Mouse (Mus musculus) CH12.LX (cell line): ENCODE data around the gene Zmym1. TPM values are rescaled to one million over a fixed set of nuclear protein-coding genes. Genes with fewer than 3 reads are reported as not detected.
A peak's percentile ranks its signal among the peaks of the same experiment; 100 is the strongest.

Source experiments
- DNase-seq: peaks from one replicate; pipeline ENCODE4 v3.0.0-alpha.2; 2013; ENCODE audit errors: extremely low read depth
- H3K27ac ChIP-seq: 2 replicates; pipeline ENCODE4 v1.5.1; 2012; ENCODE audit warnings: low read depth, mild to moderate bottlenecking, control low read depth, moderate library complexity; ENCODE audit not compliant: insufficient read depth
- H3K27me3 ChIP-seq: replicated peaks from 2 replicates; pipeline ENCODE3; 2012; ENCODE audit warnings: inconsistent platforms
- H3K36me3 ChIP-seq, 2 experiments: replicated peaks in 1 of 2; 2 replicates each; pipeline versions ENCODE3 to v1.6.1; 2012; ENCODE audit warnings: inconsistent platforms in 1 of 2, low read length in 1 of 2, mild to moderate bottlenecking in 1 of 2, mixed read lengths in 1 of 2, moderate library complexity in 1 of 2; ENCODE audit not compliant: control insufficient read depth in 1 of 2, insufficient read depth in 1 of 2
- H3K4me1 ChIP-seq, 2 experiments: 2 replicates each; pipeline ENCODE4 v1.6.1; 2012; ENCODE audit warnings: inconsistent platforms in 1 of 2, moderate library complexity in 1 of 2; ENCODE audit not compliant: insufficient read depth in 2 of 2, control insufficient read depth in 1 of 2
- H3K4me2 ChIP-seq: 2 replicates; pipeline ENCODE4 v1.6.1; 2012; ENCODE audit warnings: low read depth, mild to moderate bottlenecking, control low read depth; ENCODE audit not compliant: poor library complexity, insufficient read depth, severe bottlenecking
- H3K4me3 ChIP-seq, 3 experiments: fragments of 150-350 bp in 1 of 3; sonication (generic) in 1 of 3; replicated peaks in 1 of 3; 2 replicates each; pipeline versions ENCODE3 to v1.5.1; 2011 to 2012; ENCODE audit warnings: low read depth in 2 of 3, low read length in 2 of 3, mild to moderate bottlenecking in 2 of 3, moderate library complexity in 2 of 3, control low read depth in 1 of 3, improper control_type of control experiment in 1 of 3, inconsistent platforms in 1 of 3, mixed read lengths in 1 of 3; ENCODE audit not compliant: poor library complexity in 1 of 3
- H3K79me2 ChIP-seq: replicated peaks from 2 replicates; pipeline ENCODE4 v1.6.1; 2012; ENCODE audit warnings: mild to moderate bottlenecking, moderate library complexity; ENCODE audit not compliant: control insufficient read depth, poor library complexity, insufficient read depth, severe bottlenecking; ENCODE audit errors: extremely low read depth
- H3K9ac ChIP-seq: 2 replicates; pipeline ENCODE4 v1.6.1; 2012; ENCODE audit warnings: low read depth, mild to moderate bottlenecking, control low read depth, moderate library complexity; ENCODE audit not compliant: insufficient read depth
- H3K9me3 ChIP-seq: replicated peaks from 2 replicates; pipeline ENCODE3; 2012; ENCODE audit warnings: low read length, inconsistent platforms, mixed read lengths
- CTCF ChIP-seq, 2 experiments: IDR thresholded peaks in 1 of 2; conservative IDR thresholded peaks in 1 of 2; 2 replicates each; pipeline ENCODE4 v1.5.1; 2011 to 2012; ENCODE audit warnings: low read depth in 2 of 2, low read length in 2 of 2, improper control_type of control experiment in 1 of 2, inconsistent platforms in 1 of 2, mild to moderate bottlenecking in 1 of 2, moderate library complexity in 1 of 2
- EP300 ChIP-seq: IDR thresholded peaks from 2 replicates; pipeline ENCODE4 v1.6.1; 2011; ENCODE audit warnings: low read length, improper control_type of control experiment
- ETS1 ChIP-seq: conservative IDR thresholded peaks from 2 replicates; pipeline ENCODE4 v1.6.1; 2012; ENCODE audit warnings: low read depth, mild to moderate bottlenecking, inconsistent platforms, low read length, improper control_type of control experiment, moderate library complexity
- GABPA ChIP-seq: IDR thresholded peaks from 2 replicates; pipeline ENCODE4 v1.6.1; 2012; ENCODE audit warnings: low read depth, low read length, improper control_type of control experiment, inconsistent platforms; ENCODE audit not compliant: insufficient replicate concordance
- HCFC1 ChIP-seq: IDR thresholded peaks from 2 replicates; pipeline ENCODE4 v1.6.1; 2012; ENCODE audit warnings: low read depth, mild to moderate bottlenecking, inconsistent platforms, low read length, improper control_type of control experiment
- IRF4 ChIP-seq: IDR thresholded peaks from 2 replicates; pipeline ENCODE4 v1.6.1; 2014; ENCODE audit warnings: low read depth, mild to moderate bottlenecking, inconsistent platforms, low read length, improper control_type of control experiment
- JUN ChIP-seq: IDR thresholded peaks from 2 replicates; pipeline ENCODE4 v1.6.1; 2011; ENCODE audit warnings: low read depth, mild to moderate bottlenecking, low read length, improper control_type of control experiment, moderate library complexity; ENCODE audit not compliant: insufficient read depth
- JUND ChIP-seq: conservative IDR thresholded peaks from 2 replicates; pipeline ENCODE4 v1.6.1; 2011; ENCODE audit warnings: low read depth, low read length, improper control_type of control experiment
- KAT2A ChIP-seq: IDR thresholded peaks from 2 replicates; pipeline ENCODE4 v1.6.1; 2012; ENCODE audit warnings: low read length, improper control_type of control experiment, inconsistent platforms; ENCODE audit not compliant: insufficient replicate concordance
- MAFK ChIP-seq: IDR thresholded peaks from 2 replicates; pipeline ENCODE4 v1.6.1; 2011; ENCODE audit warnings: low read length, improper control_type of control experiment; ENCODE audit not compliant: insufficient replicate concordance
- MAX ChIP-seq: IDR thresholded peaks from 2 replicates; pipeline ENCODE4 v1.6.1; 2011; ENCODE audit warnings: low read length, improper control_type of control experiment
- MAZ ChIP-seq: IDR thresholded peaks from 2 replicates; pipeline ENCODE4 v1.6.1; 2012; ENCODE audit warnings: low read depth, mild to moderate bottlenecking, inconsistent platforms, low read length, improper control_type of control experiment, moderate library complexity
- MEF2A ChIP-seq: IDR thresholded peaks from 2 replicates; pipeline ENCODE4 v1.6.1; 2014; ENCODE audit warnings: low read depth, mild to moderate bottlenecking, inconsistent platforms, low read length, improper control_type of control experiment, borderline replicate concordance
- MXI1 ChIP-seq: IDR thresholded peaks from 2 replicates; pipeline ENCODE4 v1.6.1; 2011; ENCODE audit warnings: mild to moderate bottlenecking, low read depth, low read length, improper control_type of control experiment
- MYC ChIP-seq: IDR thresholded peaks from 2 replicates; pipeline ENCODE4 v1.6.1; 2011; ENCODE audit warnings: low read depth, mild to moderate bottlenecking, improper control_type of control experiment, low read length
- NELFE ChIP-seq: IDR thresholded peaks from 2 replicates; pipeline ENCODE4 v1.6.1; 2011; ENCODE audit warnings: low read depth, low read length, improper control_type of control experiment
- NRF1 ChIP-seq: IDR thresholded peaks from 2 replicates; pipeline ENCODE4 v1.6.1; 2014; ENCODE audit warnings: low read depth, mild to moderate bottlenecking, inconsistent platforms, low read length, improper control_type of control experiment, moderate library complexity
- PAX5 ChIP-seq: IDR thresholded peaks from 2 replicates; pipeline ENCODE4 v1.6.1; 2012; ENCODE audit warnings: low read length, inconsistent platforms, mixed read lengths
- POLR2A ChIP-seq: IDR thresholded peaks from 2 replicates; pipeline ENCODE4 v1.6.1; 2011; ENCODE audit warnings: low read depth, mild to moderate bottlenecking, improper control_type of control experiment, low read length
- POLR2AphosphoS2 ChIP-seq: IDR thresholded peaks from 2 replicates; pipeline ENCODE4 v1.6.1; 2011; ENCODE audit warnings: low read depth, low read length, improper control_type of control experiment
- RCOR1 ChIP-seq: conservative IDR thresholded peaks from 2 replicates; pipeline ENCODE4 v1.6.1; 2012; ENCODE audit warnings: low read depth, mild to moderate bottlenecking, inconsistent platforms, low read length, improper control_type of control experiment
- SIN3A ChIP-seq: IDR thresholded peaks from 2 replicates; pipeline ENCODE4 v1.6.1; 2012; ENCODE audit warnings: low read length, improper control_type of control experiment, inconsistent platforms
- SMC3 ChIP-seq: IDR thresholded peaks from 2 replicates; pipeline ENCODE4 v1.6.1; 2011; ENCODE audit warnings: low read depth, low read length, improper control_type of control experiment
- TBP ChIP-seq: conservative IDR thresholded peaks from 2 replicates; pipeline ENCODE4 v1.6.1; 2011; ENCODE audit warnings: low read depth, low read length, improper control_type of control experiment
- TCF12 ChIP-seq: IDR thresholded peaks from 2 replicates; pipeline ENCODE4 v1.6.1; 2014; ENCODE audit warnings: low read depth, mild to moderate bottlenecking, inconsistent platforms, low read length, improper control_type of control experiment
- UBTF ChIP-seq: IDR thresholded peaks from 2 replicates; pipeline ENCODE4 v1.6.1; 2012; ENCODE audit warnings: low read depth, mild to moderate bottlenecking, inconsistent platforms, low read length, improper control_type of control experiment, moderate library complexity
- USF1 ChIP-seq: IDR thresholded peaks from 2 replicates; pipeline ENCODE4 v1.6.1; 2014; ENCODE audit warnings: low read depth, mild to moderate bottlenecking, inconsistent platforms, low read length, improper control_type of control experiment
- USF2 ChIP-seq: conservative IDR thresholded peaks from 2 replicates; pipeline ENCODE4 v1.6.1; 2011; ENCODE audit warnings: low read depth, low read length, improper control_type of control experiment
- ZC3H11A ChIP-seq: IDR thresholded peaks from 2 replicates; pipeline ENCODE4 v1.6.1; 2012; ENCODE audit warnings: low read depth, mild to moderate bottlenecking, inconsistent platforms, low read length, improper control_type of control experiment
- ZKSCAN1 ChIP-seq: IDR thresholded peaks from 2 replicates; pipeline ENCODE4 v1.6.1; 2012; ENCODE audit warnings: low read depth, inconsistent platforms, low read length, improper control_type of control experiment, borderline replicate concordance
- ZMIZ1 ChIP-seq: IDR thresholded peaks from 2 replicates; pipeline ENCODE4 v1.6.1; 2012; ENCODE audit warnings: low read depth, mild to moderate bottlenecking, inconsistent platforms, low read length, improper control_type of control experiment
- ZNF384 ChIP-seq: IDR thresholded peaks from 2 replicates; pipeline ENCODE4 v1.6.1; 2012; ENCODE audit warnings: low read depth, low read length, improper control_type of control experiment, inconsistent platforms
- dilution Hi-C: fragments of 300-500 bp; cut with MboI; formaldehyde crosslinking; loops from 2 replicates; pipeline ENCODE4 v1.14.3; 2020; ENCODE audit warnings: low sequenced_read_pairs; ENCODE audit not compliant: extremely low pct_unique_long_range_greater_than_20kb, extremely low pct_ligation_motif_present
- in situ Hi-C: fragments of 300-500 bp; cut with MboI; formaldehyde crosslinking; loops from 3 replicates; pipeline ENCODE4 v1.14.3; 2019; ENCODE audit warnings: low sequenced_read_pairs, low pct_ligation_motif_present, low pct_unique_long_range_greater_than_20kb, mixed read lengths
- polyA plus RNA-seq: library from polyadenylated mRNA; unstranded; fragments of >175 nt; gene quantifications from 2 replicates; pipeline ENCODE4 v1.2.1, GENCODE M21; 2012; ENCODE audit warnings: low read depth; ENCODE audit not compliant: insufficient read length
- total RNA-seq, 2 experiments: library from RNA; depleted of rRNA; stranded (reverse); fragments of 300-350 nt in 1 of 2; fragments of >200 nt in 1 of 2; gene quantifications; 2 replicates each; pipeline ENCODE4 v1.2.3; 2012 to 2014

Zmym1 gene
- total and polyA plus RNA-seq, 3 experiments, result 9.5 to 25.0 (median 20.4) TPM

GRCm38 (mm10) chr4:127021989-127022626 lies 38.8 kb downstream of the Zmym1 start (continued):
- TF ChIP-seq POLR2AphosphoS2 (0 out of 2 replicates have a peak, but pooled peaks have one; percentile 17), EP300 (no peak), MXI1 (no peak; the same call in 1 of the 2 replicates), MYC (no peak), MAZ (peak; percentile 79; the same call in 1 of the 2 replicates), HCFC1 (peak; percentile 73), POLR2A (peak; percentile 63; the same call in 1 of the 2 replicates), SIN3A (no peak), CTCF (conservative IDR thresholded peaks at IDR 0.05 in 1 of 2, IDR thresholded peaks at IDR 0.05 in 1 of 2; ENCODE audit: low read depth in 2 of 2, low read length in 2 of 2) (peak in 1 of 2 experiments; percentile 45; a peak in 2 of 4 replicates), GABPA (no peak), JUN (no peak), PAX5 (no peak), USF2 (no peak), TBP (no peak)

DNA sequence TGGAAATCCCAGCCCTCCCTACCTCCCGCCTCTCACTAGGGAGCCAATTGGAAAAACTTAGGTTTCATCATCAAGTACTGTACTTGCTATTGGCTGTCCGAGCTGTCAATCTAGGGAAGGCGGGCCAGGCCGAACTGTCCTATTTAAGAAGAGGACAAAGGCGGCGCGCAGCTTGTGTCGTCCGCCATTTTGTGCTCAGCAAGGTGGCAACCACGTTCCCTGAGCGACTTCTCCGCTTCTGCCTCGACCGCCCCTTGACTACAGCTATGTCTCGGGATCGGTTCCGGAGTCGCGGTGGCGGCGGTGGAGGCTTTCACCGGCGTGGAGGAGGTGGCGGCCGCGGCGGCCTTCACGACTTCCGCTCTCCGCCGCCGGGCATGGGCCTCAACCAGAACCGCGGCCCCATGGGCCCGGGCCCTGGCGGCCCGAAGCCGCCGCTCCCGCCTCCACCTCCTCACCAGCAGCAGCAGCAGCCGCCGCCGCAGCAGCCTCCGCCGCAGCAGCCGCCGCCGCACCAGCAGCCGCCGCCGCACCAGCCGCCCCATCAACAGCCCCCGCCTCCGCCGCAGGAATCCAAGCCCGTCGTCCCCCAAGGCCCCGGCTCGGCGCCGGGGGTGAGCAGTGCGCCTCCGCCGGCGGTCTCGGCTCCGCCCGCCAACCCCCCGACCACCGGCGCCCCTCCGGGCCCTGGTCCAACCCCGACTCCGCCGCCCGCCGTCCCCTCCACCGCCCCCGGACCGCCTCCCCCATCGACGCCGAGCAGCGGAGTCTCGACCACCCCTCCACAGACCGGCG lies 39.6 kb downstream of the Zmym1 start, which contains the start of gene Sfpq:
Gene Sfpq, plus strand, starts transcription at position 174 of the 795 bp plus-strand sequence.
- dilution Hi-C loops, result no loop called here
- no peak for TF ChIP-seq JUND
- no peak; the same call in none of the 2 replicates for TF ChIP-seq MXI1
- no peak for TF ChIP-seq MAZ
- TF ChIP-seq JUN, result no peak
- TF ChIP-seq MYC, result peak; percentile 90
- peak; percentile 99 for TF ChIP-seq NELFE
- peak; percentile 99 for TF ChIP-seq POLR2A
- TF ChIP-seq ZNF384, result peak; percentile 15; the same call in 1 of the 2 replicates
- no peak; the same call in 1 of the 2 replicates for TF ChIP-seq MEF2A
- TF ChIP-seq TCF12, result peak; percentile 94
- TF ChIP-seq HCFC1, result peak; percentile 70
- peak; percentile 74 for TF ChIP-seq NRF1
- TF ChIP-seq IRF4, result no peak
- peak; percentile 63; the same call in 1 of the 2 replicates for TF ChIP-seq UBTF
- no peak for TF ChIP-seq GABPA
- no peak for TF ChIP-seq USF1
- TF ChIP-seq MAFK, result no peak
- TF ChIP-seq ETS1, result no peak
- no peak for TF ChIP-seq SMC3
- TF ChIP-seq CTCF (conservative IDR thresholded peaks at IDR 0.05 in 1 of 2, IDR thresholded peaks at IDR 0.05 in 1 of 2; ENCODE audit: low read depth in 2 of 2, low read length in 2 of 2), result no peak
- TF ChIP-seq POLR2AphosphoS2, result peak; percentile 98
- 0 out of 2 replicates have a peak, but pooled peaks have one; percentile 65 for TF ChIP-seq KAT2A
- TF ChIP-seq ZC3H11A, result no peak
- peak; percentile 87 for TF ChIP-seq MAX
- TF ChIP-seq ZKSCAN1, result no peak
- no peak for TF ChIP-seq PAX5
- TF ChIP-seq ZMIZ1, result peak; percentile 99
- TF ChIP-seq RCOR1, result no peak

More for the DNA sequence above, 39.6 kb downstream of the Zmym1 start, which contains the start of gene Sfpq:
- peak within 1 kb of the TSS; percentile 76 to 90 (median 82) for H3K4me3 ChIP-seq
- H3K9me3 ChIP-seq, result no peaks in the 10 kb centered on the region
- H3K36me3 ChIP-seq, result peaks cover 23 to 37% of the 10 kb centered on the region in 2 experiments
- peak; percentile 98 for DNase-seq
- no peaks in the 10 kb centered on the region for H3K27me3 ChIP-seq
- peaks cover 3 to 20% of the 10 kb centered on the region in 2 experiments; a peak in 3 of 4 replicates for H3K4me1 ChIP-seq
- H3K9ac ChIP-seq, result peak within 1 kb of the TSS; percentile 100
- peak within 1 kb of the TSS; percentile 77 for H3K4me2 ChIP-seq
- H3K79me2 ChIP-seq, result peaks cover 50% of the 10 kb centered on the region
- in situ Hi-C loops, result no loop called here
- H3K27ac ChIP-seq, result peak within 1 kb of the TSS; percentile 92
